Comparison of ENCODE assay signal across 27 mouse cellular contexts in the genomic region with DNA sequence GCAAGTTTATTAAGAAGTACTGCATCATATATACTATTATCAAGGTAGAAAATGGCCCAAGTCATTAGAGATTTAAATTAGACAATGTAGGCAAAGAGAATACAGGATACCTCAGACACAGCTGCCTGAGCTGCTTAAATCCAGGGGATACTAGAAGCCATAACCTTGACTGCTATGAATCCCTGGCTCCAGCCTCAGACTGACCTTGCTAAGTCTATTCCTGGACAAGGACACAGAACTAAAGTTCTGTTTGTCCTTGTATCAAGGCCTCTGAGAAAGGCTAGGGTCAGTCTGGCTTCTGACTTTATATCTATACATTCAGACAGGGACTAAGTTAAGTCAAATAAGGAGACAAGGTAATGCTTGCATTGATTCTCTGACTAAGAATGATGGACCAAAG.
DNase-seq lines count a peak whose midpoint lies in the region; ATAC-seq lines count a peak whose summit lies in the region.
"Had no signal": no experiment of that assay in that cellular context is flagged by ENCODE, and none has a peak within 500 bp of the region (broad histone marks: within the 10 kb centered on the region; RNA-seq: fewer than 3 reads in every experiment).

No protein-coding gene starts in this region.

- H3K27ac ChIP-seq in kidney, embryonic 15.5 days: no peak overlapping the region
- H3K27ac ChIP-seq: forebrain, embryonic 10.5 days; forebrain, embryonic 13.5 days; gastrocnemius, adult 2 months; heart, embryonic 15.5 days; hindbrain, embryonic 10.5 days; hindbrain, embryonic 13.5 days; intestine, embryonic 15.5 days had no signal

- no peak for ATAC-seq in kidney, embryonic 15.5 days (replicated peaks; ENCODE audit: low FRiP score)
- ATAC-seq: forebrain, embryonic 13.5 days; forebrain, postnatal 0 days; hindbrain, embryonic 16.5 days; intestine, embryonic 15.5 days; Patski had no signal

- no peak overlapping the region for H3K4me2 ChIP-seq in kidney, embryonic 15.5 days
- H3K4me2 ChIP-seq: forebrain, embryonic 13.5 days; heart, embryonic 12.5 days; heart, embryonic 15.5 days; hindbrain, embryonic 13.5 days; intestine, embryonic 15.5 days had no signal

- DNase-seq in adrenal gland, adult 2 months: peak; percentile 58
- DNase-seq in adrenal gland, adult 18-20 months (ENCODE audit: low spot score in 2 of 2): no peak
- peak; percentile 30 for DNase-seq in adrenal gland, adult 8-10 months
- peak; percentile 25 for DNase-seq in adrenal gland, postnatal 14 days
- DNase-seq in spleen, adult 12 weeks (ENCODE audit: low spot score): no peak
- DNase-seq: B cell, adult 2 months; cerebellum, adult 18-20 months; cerebellum, adult 9-10 months; cerebellum, postnatal 14 days; forebrain, postnatal 0 days; gastrocnemius, adult 2 months; gastrocnemius, postnatal 14 days; heart, adult 11 months; heart, postnatal 36 days; kidney, adult 11 months had no signal

- H3K27me3 ChIP-seq in kidney, embryonic 15.5 days: no peaks in the 10 kb centered on the region
- H3K27me3 ChIP-seq: CH12.LX; forebrain, embryonic 13.5 days; heart, embryonic 12.5 days; heart, embryonic 15.5 days; hindbrain, embryonic 13.5 days; intestine, embryonic 15.5 days; Patski had no signal

- no peaks in the 10 kb centered on the region for H3K9me3 ChIP-seq in kidney, embryonic 15.5 days (replicated peaks)
- H3K9me3 ChIP-seq: forebrain, embryonic 10.5 days; forebrain, embryonic 13.5 days; G1E; heart, embryonic 12.5 days; heart, embryonic 15.5 days; hindbrain, embryonic 10.5 days; hindbrain, embryonic 13.5 days; intestine, embryonic 15.5 days had no signal

- H3K4me1 ChIP-seq in kidney, embryonic 15.5 days: no peaks in the 10 kb centered on the region
- H3K4me1 ChIP-seq: forebrain, embryonic 10.5 days; forebrain, embryonic 13.5 days; heart, embryonic 12.5 days; heart, embryonic 15.5 days; hindbrain, embryonic 10.5 days; hindbrain, embryonic 13.5 days; intestine, embryonic 15.5 days had no signal

- no peaks in the 10 kb centered on the region for H3K36me3 ChIP-seq in kidney, embryonic 15.5 days
- H3K36me3 ChIP-seq: forebrain, embryonic 10.5 days; G1E; heart, embryonic 12.5 days; heart, embryonic 15.5 days; hindbrain, embryonic 10.5 days; hindbrain, embryonic 13.5 days; intestine, embryonic 15.5 days had no signal

- no peak overlapping the region for H3K9ac ChIP-seq in kidney, embryonic 15.5 days
- H3K9ac ChIP-seq: forebrain, embryonic 13.5 days; forebrain, postnatal 0 days; heart, embryonic 12.5 days; heart, embryonic 15.5 days; hindbrain, embryonic 13.5 days; intestine, embryonic 15.5 days had no signal

- no peak overlapping the region for H3K4me3 ChIP-seq in kidney, embryonic 15.5 days (replicated peaks)
- H3K4me3 ChIP-seq: forebrain, embryonic 10.5 days; forebrain, embryonic 13.5 days; gastrocnemius, adult 2 months; heart, embryonic 12.5 days; heart, embryonic 15.5 days; hindbrain, embryonic 10.5 days; hindbrain, embryonic 13.5 days; intestine, embryonic 15.5 days had no signal

Comparison
In these comparisons a context has a peak if more than half of its experiments do, and no peak if none do; other contexts are left out.
1. DNase-seq: peak in adrenal gland, adult 2 months (single experiment), adrenal gland, adult 8-10 months (single experiment) and adrenal gland, postnatal 14 days (single experiment); none in adrenal gland, adult 18-20 months (0 of 2) and spleen, adult 12 weeks (single experiment).